Mouse (Mus musculus) ES-Bruce4 (cell line): ENCODE results near the gene Sox4. TPM values are rescaled to one million over a fixed set of nuclear protein-coding genes. Genes with fewer than 3 reads are reported as not detected.

Source experiments
- H3K27ac ChIP-seq: 2 replicates; pipeline ENCODE4 v1.5.1; 2012; ENCODE audit warnings: low read length, inconsistent platforms; ENCODE audit not compliant: insufficient read depth
- H3K27me3 ChIP-seq: 2 replicates; pipeline ENCODE4 v1.6.1; 2012; ENCODE audit warnings: mild to moderate bottlenecking, low read length, inconsistent platforms; ENCODE audit not compliant: control insufficient read depth, poor library complexity, insufficient read depth, severe bottlenecking
- H3K36me3 ChIP-seq: 2 replicates; pipeline ENCODE4 v1.6.1; 2012; ENCODE audit warnings: inconsistent platforms, mild to moderate bottlenecking, low read length, moderate library complexity; ENCODE audit not compliant: control insufficient read depth, poor library complexity, insufficient read depth, severe bottlenecking
- H3K4me1 ChIP-seq: one replicate; pipeline ENCODE4 v1.8.1; 2011; ENCODE audit warnings: low read length; ENCODE audit not compliant: control insufficient read depth, insufficient read depth
- H3K4me3 ChIP-seq: 2 replicates; pipeline ENCODE4 v1.5.1; 2011; ENCODE audit warnings: low read depth, mild to moderate bottlenecking, low read length
- H3K9ac ChIP-seq: 2 replicates; pipeline ENCODE4 v1.6.1; 2012; ENCODE audit warnings: low read depth, mild to moderate bottlenecking, inconsistent platforms; ENCODE audit not compliant: poor library complexity, severe bottlenecking
- H3K9me3 ChIP-seq: replicated peaks from 2 replicates; pipeline ENCODE4 v1.6.1; 2012; ENCODE audit warnings: mild to moderate bottlenecking, low read length, inconsistent platforms; ENCODE audit not compliant: control insufficient read depth, poor library complexity, insufficient read depth, severe bottlenecking
- CTCF ChIP-seq: IDR thresholded peaks from one replicate; pipeline ENCODE4 v1.8.1; 2011; ENCODE audit warnings: low read depth, low read length
- EP300 ChIP-seq: IDR thresholded peaks from 2 replicates; pipeline ENCODE4 v1.6.1; 2011; ENCODE audit warnings: low read depth, low read length; ENCODE audit not compliant: insufficient read depth
- POLR2A ChIP-seq: IDR thresholded peaks from one replicate; pipeline ENCODE4 v1.8.1; 2011; ENCODE audit warnings: low read length; ENCODE audit not compliant: insufficient read depth
- polyA plus RNA-seq: library from polyadenylated mRNA; stranded (reverse); fragments of >200 nt; gene quantifications from 2 replicates; pipeline ENCODE4 v1.2.4, GENCODE M21; 2011; ENCODE audit warnings: low read depth; ENCODE audit not compliant: missing spikeins, insufficient read depth, insufficient read length

Gene Sox4
- polyA plus RNA-seq, result 31.3 and 32.6 TPM in 2 replicates

GRCm38 (mm10) chr13:28953581-28953991 is at the start of gene Sox4:
TSS of gene Sox4 (minus strand) at chr13:28953713.
- Histone ChIP-seq H3K27me3 (no peaks in the 10 kb centered on the region), H3K27ac (no peak within 1 kb of the TSS)
- TF ChIP-seq POLR2A (peak; percentile 55), EP300 (no peak), CTCF (no peak)

GRCm38 (mm10) chr13:28991899-28992664 is 38.6 kb upstream of the Sox4 start:
- TF ChIP-seq EP300 (no peak), CTCF (no peak), POLR2A (no peak)
- H3K27me3 ChIP-seq, result no peaks in the 10 kb centered on the region
- H3K9me3 ChIP-seq, result no peaks in the 10 kb centered on the region
- H3K4me1 ChIP-seq, result no peaks in the 10 kb centered on the region
- H3K27ac ChIP-seq, result no peak overlapping the region
- no peak overlapping the region for H3K4me3 ChIP-seq
- no peaks in the 10 kb centered on the region for H3K36me3 ChIP-seq
- no peak overlapping the region for H3K9ac ChIP-seq

More at GRCm38 (mm10) chr13:28953581-28953991, at the start of gene Sox4:
- Histone ChIP-seq H3K9ac (peak within 1 kb of the TSS; percentile 77), H3K4me1 (peaks cover 1% of the 10 kb centered on the region), H3K4me3 (peak within 1 kb of the TSS; percentile 82), H3K36me3 (no peaks in the 10 kb centered on the region), H3K9me3 (no peaks in the 10 kb centered on the region)

GRCm38 (mm10) chr13:28988751-28989703 is 35.5 kb upstream of the Sox4 start:
- Histone ChIP-seq H3K27ac (peak overlapping the region; percentile 64), H3K27me3 (no peaks in the 10 kb centered on the region), H3K9me3 (no peaks in the 10 kb centered on the region), H3K36me3 (no peaks in the 10 kb centered on the region), H3K4me3 (no peak overlapping the region), H3K9ac (no peak overlapping the region), H3K4me1 (no peaks in the 10 kb centered on the region)
- TF ChIP-seq POLR2A (no peak), EP300 (peak; percentile 38; the same call in 1 of the 2 replicates)

GRCm38 (mm10) chr13:28980681-28981080 is 27.2 kb upstream of the Sox4 start:
- no peaks in the 10 kb centered on the region for H3K27me3 ChIP-seq
- no peak overlapping the region for H3K9ac ChIP-seq
- no peaks in the 10 kb centered on the region for H3K4me1 ChIP-seq
- H3K9me3 ChIP-seq, result peaks cover 7% of the 10 kb centered on the region; the same call in 1 of the 2 replicates
- TF ChIP-seq CTCF (no peak), POLR2A (no peak), EP300 (no peak)
- H3K27ac ChIP-seq, result no peak overlapping the region; the same call in 1 of the 2 replicates
- H3K4me3 ChIP-seq, result no peak overlapping the region
- no peaks in the 10 kb centered on the region for H3K36me3 ChIP-seq

GRCm38 (mm10) chr13:28975011-28975410 is 21.5 kb upstream of the Sox4 start:
- no peak for TF ChIP-seq CTCF
- TF ChIP-seq EP300, result no peak
- no peak for TF ChIP-seq POLR2A
- Histone ChIP-seq H3K4me1 (no peaks in the 10 kb centered on the region), H3K27me3 (no peaks in the 10 kb centered on the region), H3K27ac (no peak overlapping the region), H3K9ac (no peak overlapping the region), H3K36me3 (no peaks in the 10 kb centered on the region), H3K4me3 (no peak overlapping the region), H3K9me3 (peaks cover 7% of the 10 kb centered on the region; the same call in 1 of the 2 replicates)
